Mouse (Mus musculus) inflammation-experienced regulatory T-cells, adult 16 weeks (primary cell): ENCODE measurements around the gene Esrrg. TPM values are rescaled to one million over a fixed set of nuclear protein-coding genes. Genes with fewer than 3 reads are reported as not detected.

Source experiments
- polyA plus RNA-seq: library from polyadenylated mRNA; unstranded; fragments of 100-300 nt; shearing (Covaris generic); gene quantifications from one replicate; pipeline ENCODE4 v1.2.1, GENCODE M21; 2017

Gene Esrrg
- polyA plus RNA-seq = not detected

GRCm38 (mm10) chr1:187608261-187608921 lies at the start of gene Esrrg:
Esrrg (plus strand) TSS chr1:187608791.

GRCm38 (mm10) chr1:188261903-188262682 lies 653.5 kb downstream of the Esrrg start, which contains the start of gene Ush2a:
Ush2a (plus strand) TSS chr1:188262023.

